Mouse (Mus musculus): ENCODE data around the gene Il17rd. TPM values are rescaled to one million over a fixed set of nuclear protein-coding genes. Genes with fewer than 3 reads are reported as not detected.

The Il17rd gene
- polyA plus RNA-seq, 1 experiment = not detected

GRCm38 (mm10) chr14:27066171-27066929 lies 27.6 kb downstream of the Il17rd start:
- TF ChIP-seq GATA1 (IDR thresholded peaks at IDR 0.05; ENCODE audit: low read length) = no peak

- TF ChIP-seq GATA1 (IDR thresholded peaks at IDR 0.05; ENCODE audit: low read length) = no peak
These were observed 29.1 kb downstream of the Il17rd start for GRCm38 (mm10) chr14:27067866-27068271.

- TF ChIP-seq GATA1 (IDR thresholded peaks at IDR 0.05; ENCODE audit: low read length) = no peak
These were observed 30.8 kb downstream of the Il17rd start for GRCm38 (mm10) chr14:27069434-27070097.

- TF ChIP-seq GATA1 (IDR thresholded peaks at IDR 0.05; ENCODE audit: low read length) = no peak
These were observed 31.4 kb downstream of the Il17rd start for GRCm38 (mm10) chr14:27070128-27070527.

GRCm38 (mm10) chr14:27070758-27071157 lies 32.0 kb downstream of the Il17rd start:
- no peak for TF ChIP-seq GATA1 (IDR thresholded peaks at IDR 0.05; ENCODE audit: low read length)

- TF ChIP-seq GATA1 (IDR thresholded peaks at IDR 0.05; ENCODE audit: low read length) = no peak
These were observed 33.2 kb downstream of the Il17rd start for GRCm38 (mm10) chr14:27071985-27072384.

- no peak for TF ChIP-seq GATA1 (IDR thresholded peaks at IDR 0.05; ENCODE audit: low read length)
These were observed 36.3 kb downstream of the Il17rd start for GRCm38 (mm10) chr14:27075084-27075483.

GRCm38 (mm10) chr14:27075909-27076521 lies 37.3 kb downstream of the Il17rd start:
- TF ChIP-seq GATA1 (IDR thresholded peaks at IDR 0.05; ENCODE audit: low read length) = no peak

- TF ChIP-seq GATA1 (IDR thresholded peaks at IDR 0.05; ENCODE audit: low read length) = no peak
These were observed 37.8 kb downstream of the Il17rd start for GRCm38 (mm10) chr14:27076522-27076920.

GRCm38 (mm10) chr14:27081536-27082275 lies 43.0 kb downstream of the Il17rd start:
- no peak for TF ChIP-seq GATA1 (IDR thresholded peaks at IDR 0.05; ENCODE audit: low read length)

GRCm38 (mm10) chr14:27085471-27085870 lies 46.7 kb downstream of the Il17rd start:
- TF ChIP-seq GATA1 (IDR thresholded peaks at IDR 0.05; ENCODE audit: low read length) = no peak

- TF ChIP-seq GATA1 (IDR thresholded peaks at IDR 0.05; ENCODE audit: low read length) = no peak
These were observed 47.3 kb downstream of the Il17rd start for GRCm38 (mm10) chr14:27085999-27086398.

- no peak for TF ChIP-seq GATA1 (IDR thresholded peaks at IDR 0.05; ENCODE audit: low read length)
These were observed 55.5 kb downstream of the Il17rd start for GRCm38 (mm10) chr14:27094247-27094646.

GRCm38 (mm10) chr14:27096133-27096532 lies 57.4 kb downstream of the Il17rd start:
- TF ChIP-seq GATA1 (IDR thresholded peaks at IDR 0.05; ENCODE audit: low read length) = no peak

GRCm38 (mm10) chr14:27096779-27097178 lies 58.0 kb downstream of the Il17rd start:
- TF ChIP-seq GATA1 (IDR thresholded peaks at IDR 0.05; ENCODE audit: low read length) = no peak

- TF ChIP-seq GATA1 (IDR thresholded peaks at IDR 0.05; ENCODE audit: low read length) = no peak
These were observed 63.0 kb downstream of the Il17rd start for GRCm38 (mm10) chr14:27101735-27102134.
